Mouse (Mus musculus): ENCODE results near the gene Kantr.

DNA sequence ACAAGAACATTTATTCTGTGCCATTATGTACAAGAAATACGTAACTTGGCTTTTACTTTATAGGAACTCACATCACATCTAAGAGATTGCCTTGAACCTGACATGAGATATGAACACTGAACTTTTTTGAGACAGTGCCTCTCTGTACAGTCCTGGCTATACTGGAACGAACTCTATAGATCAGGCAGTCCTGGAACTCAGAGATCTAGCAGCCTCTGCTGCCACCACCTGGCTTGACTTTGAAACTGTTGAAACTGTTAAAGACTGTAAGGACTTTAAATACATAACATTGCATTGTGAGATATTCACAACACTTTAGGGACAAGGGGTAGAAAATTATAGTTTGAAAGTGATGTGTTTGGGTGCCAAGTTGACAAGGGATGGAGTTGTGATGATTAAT, 19.4 kb downstream of the Kantr start:
- TF ChIP-seq CTCF (IDR thresholded peaks at IDR 0.05; ENCODE audit: extremely low read depth, insufficient read depth, insufficient read length, insufficient replicate concordance) (no peak), POLR2A (IDR thresholded peaks at IDR 0.05; ENCODE audit: low read depth, low read length) (no peak)
